Mouse (Mus musculus) G1E (cell line): ENCODE measurements at regions not wholly inside any gene's neighbourhood (a gene's known extent, or its start where the extent isn't known, plus 50 kb on each side); places are given as distances from the start of the nearest gene placed in this dataset.

ENCODE experiments used
- ATAC-seq: 2 replicates; pipeline ENCODE4 v1.8.0; 2016; ENCODE audit warnings: mild to moderate bottlenecking; ENCODE audit not compliant: insufficient number of reproducible peaks, poor library complexity, low FRiP score, severe bottlenecking; ENCODE audit errors: extremely low read depth
- DNase-seq: peaks from one replicate; pipeline ENCODE4 v3.0.0; 2012; ENCODE audit warnings: low spot score
- H3K27me3 ChIP-seq: 2 replicates; pipeline ENCODE4 v1.6.1; 2012; ENCODE audit warnings: mild to moderate bottlenecking, low read length, inconsistent platforms; ENCODE audit not compliant: insufficient read depth
- H3K36me3 ChIP-seq: replicated peaks from 2 replicates; pipeline ENCODE3; 2012; ENCODE audit warnings: mild to moderate bottlenecking, inconsistent platforms
- H3K4me1 ChIP-seq: 2 replicates; pipeline ENCODE4 v1.6.1; 2012; ENCODE audit warnings: low read depth, low read length, inconsistent platforms, mixed read lengths; ENCODE audit not compliant: insufficient read depth
- H3K4me3 ChIP-seq: 2 replicates; pipeline ENCODE4 v1.5.1; 2012; ENCODE audit warnings: low read depth, mild to moderate bottlenecking, inconsistent platforms, low read length, moderate library complexity, mixed read lengths
- H3K9me3 ChIP-seq: replicated peaks from 2 replicates; pipeline ENCODE4 v1.6.1; 2012; ENCODE audit warnings: inconsistent platforms
- CTCF ChIP-seq: IDR thresholded peaks from 2 replicates; pipeline ENCODE4 v1.5.1; 2012; ENCODE audit warnings: low read depth, low read length, inconsistent platforms, mixed read lengths
- GATA1 ChIP-seq: IDR thresholded peaks from 2 replicates; pipeline ENCODE4 v1.6.1; 2012; ENCODE audit warnings: borderline replicate concordance, low read length, inconsistent platforms, mixed read lengths
- GATA2 ChIP-seq: IDR thresholded peaks from 2 replicates; pipeline ENCODE4 v1.6.1; 2012; ENCODE audit warnings: low read depth, low read length, inconsistent platforms, borderline replicate concordance
- POLR2AphosphoS5 ChIP-seq: IDR thresholded peaks from 2 replicates; pipeline ENCODE4 v1.6.1; 2012; ENCODE audit warnings: low read depth, low read length, inconsistent platforms; ENCODE audit not compliant: insufficient replicate concordance
- TAL1 ChIP-seq: conservative IDR thresholded peaks from 2 replicates; pipeline ENCODE4 v1.6.1; 2012; ENCODE audit warnings: low read depth, low read length, inconsistent platforms, mixed read lengths

- Histone ChIP-seq H3K4me3 (no peak overlapping the region), H3K36me3 (no peaks in the 10 kb centered on the region), H3K27me3 (no peaks in the 10 kb centered on the region), H3K9me3 (peaks cover 31% of the 10 kb centered on the region), H3K4me1 (no peaks in the 10 kb centered on the region)
- no peak for ATAC-seq
- no peak for DNase-seq
- TF ChIP-seq TAL1 = no peak
- no peak for TF ChIP-seq GATA1
- TF ChIP-seq CTCF = no peak
- TF ChIP-seq POLR2AphosphoS5 = no peak
- no peak for TF ChIP-seq GATA2
These were observed 303.4 kb upstream of the Id2 start for GRCm38 (mm10) chr12:25400326-25400725.

DNA sequence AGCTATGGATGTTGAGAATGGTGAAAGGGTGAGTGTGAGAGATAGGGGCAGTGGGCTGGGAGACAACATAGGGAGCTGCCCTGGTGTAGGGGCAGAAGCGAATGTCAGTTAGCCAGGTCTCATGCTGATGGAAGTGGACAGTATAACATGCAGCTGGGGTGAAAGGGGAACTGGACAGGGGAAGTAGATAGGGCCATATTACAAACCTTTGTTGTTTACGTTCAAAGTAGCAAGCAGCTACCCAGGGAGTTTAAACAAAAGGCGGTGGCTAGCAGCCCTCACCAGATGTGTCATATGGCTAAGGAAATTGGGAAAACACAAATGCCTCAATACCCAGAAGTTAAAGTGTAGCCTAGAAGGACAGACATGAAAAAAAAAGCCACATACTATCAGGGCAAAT lies 301.8 kb upstream of the Id2 start:
- peaks cover 36% of the 10 kb centered on the region for H3K9me3 ChIP-seq
- no peak overlapping the region for H3K4me3 ChIP-seq
- no peaks in the 10 kb centered on the region for H3K4me1 ChIP-seq
- H3K27me3 ChIP-seq = no peaks in the 10 kb centered on the region
- no peak for DNase-seq
- ATAC-seq = no peak
- H3K36me3 ChIP-seq = no peaks in the 10 kb centered on the region
- no peak for TF ChIP-seq GATA2
- no peak for TF ChIP-seq CTCF
- TF ChIP-seq GATA1 = no peak
- no peak for TF ChIP-seq POLR2AphosphoS5
- TF ChIP-seq TAL1 = no peak

DNA sequence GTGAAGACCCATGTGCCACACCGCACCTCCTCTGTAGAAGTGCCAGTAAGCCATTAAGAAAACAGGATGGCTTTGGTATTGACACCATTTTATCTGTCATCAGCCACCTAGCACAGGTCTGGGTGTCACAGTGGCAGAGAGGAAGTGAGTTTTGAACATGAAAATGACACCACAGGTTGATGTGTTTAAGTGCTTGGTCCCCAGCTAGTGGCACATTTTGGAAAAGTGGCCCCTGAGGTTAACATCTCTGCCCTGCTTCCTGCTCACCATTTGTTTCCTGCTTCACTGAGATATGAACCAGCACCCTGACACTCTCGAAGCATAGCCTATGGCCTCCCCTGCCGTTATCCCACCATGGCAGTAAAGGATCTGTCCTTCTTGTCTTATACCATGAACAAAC lies 297.4 kb upstream of the Id2 start:
- Histone ChIP-seq H3K4me3 (no peak overlapping the region), H3K9me3 (peaks cover 39% of the 10 kb centered on the region), H3K4me1 (no peaks in the 10 kb centered on the region), H3K27me3 (no peaks in the 10 kb centered on the region), H3K36me3 (no peaks in the 10 kb centered on the region)
- DNase-seq (no peak), ATAC-seq (no peak)
- TF ChIP-seq CTCF = no peak
- no peak for TF ChIP-seq TAL1
- no peak for TF ChIP-seq GATA2
- no peak for TF ChIP-seq GATA1
- TF ChIP-seq POLR2AphosphoS5 = no peak

- DNase-seq = no peak
- H3K4me3 ChIP-seq = no peak overlapping the region
- H3K27me3 ChIP-seq = no peaks in the 10 kb centered on the region
- no peaks in the 10 kb centered on the region for H3K4me1 ChIP-seq
- no peak for TF ChIP-seq CTCF
- TF ChIP-seq GATA1 = no peak
- TF ChIP-seq GATA2 = no peak
- TF ChIP-seq POLR2AphosphoS5 = no peak
- TF ChIP-seq TAL1 = no peak
- H3K9me3 ChIP-seq = peaks cover 37% of the 10 kb centered on the region
- H3K36me3 ChIP-seq = no peaks in the 10 kb centered on the region
- no peak for ATAC-seq
These were observed 296.6 kb upstream of the Id2 start for GRCm38 (mm10) chr12:25393501-25393900.

DNA sequence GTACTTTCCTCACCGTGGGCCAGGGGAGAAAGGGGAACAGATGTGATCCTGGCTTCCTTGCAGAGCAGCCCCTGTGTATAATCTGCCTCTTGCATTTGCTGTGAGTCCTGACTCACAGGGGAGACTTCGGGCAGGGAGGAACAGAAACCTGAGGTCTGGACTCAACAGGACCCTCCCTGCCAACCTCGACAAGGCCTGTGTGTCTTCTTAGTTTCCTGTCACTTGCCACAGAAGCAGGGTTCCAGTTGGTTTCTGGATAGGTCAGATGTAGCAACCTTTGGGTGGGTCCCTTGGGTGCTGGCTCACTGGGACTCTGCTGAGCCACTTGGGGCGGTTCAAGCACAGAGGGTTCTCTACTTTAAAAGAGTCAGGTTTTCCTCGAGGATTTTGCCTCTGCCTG lies 292.3 kb upstream of the Id2 start:
- Histone ChIP-seq H3K27me3 (no peaks in the 10 kb centered on the region), H3K4me1 (no peaks in the 10 kb centered on the region), H3K4me3 (no peak overlapping the region), H3K9me3 (peaks cover 46% of the 10 kb centered on the region), H3K36me3 (no peaks in the 10 kb centered on the region)
- no peak for ATAC-seq
- no peak for TF ChIP-seq GATA2
- TF ChIP-seq POLR2AphosphoS5 = no peak
- no peak for TF ChIP-seq TAL1
- no peak for TF ChIP-seq CTCF
- TF ChIP-seq GATA1 = no peak
- DNase-seq = no peak

DNA sequence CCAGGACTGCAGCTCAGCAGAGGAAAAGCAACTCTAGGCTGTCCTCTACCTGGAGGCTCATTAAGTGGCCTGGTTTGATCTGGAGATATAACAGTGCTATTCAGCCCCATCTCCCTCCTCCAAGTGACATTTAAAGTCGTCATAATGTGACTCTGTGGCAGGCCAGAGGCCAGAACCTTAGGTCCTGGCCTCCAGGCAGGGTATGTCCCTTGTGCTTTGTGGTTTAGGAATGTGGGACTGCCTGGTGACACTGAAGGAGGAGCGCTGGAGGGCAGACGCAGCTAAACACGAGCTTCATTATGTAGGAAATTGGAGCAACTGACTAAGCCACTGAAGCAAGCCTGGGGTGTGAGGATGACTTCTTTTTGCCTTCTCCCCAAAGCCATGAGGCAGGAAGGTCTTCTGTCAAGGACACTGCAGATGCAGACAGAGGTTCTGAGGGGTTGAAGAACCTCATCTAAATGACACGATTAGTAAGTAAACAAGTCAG lies 290.9 kb upstream of the Id2 start:
- no peaks in the 10 kb centered on the region for H3K36me3 ChIP-seq
- peaks cover 53% of the 10 kb centered on the region for H3K9me3 ChIP-seq
- DNase-seq (no peak), ATAC-seq (no peak)
- no peaks in the 10 kb centered on the region for H3K4me1 ChIP-seq
- no peak overlapping the region for H3K4me3 ChIP-seq
- TF ChIP-seq CTCF = no peak
- no peak for TF ChIP-seq GATA1
- no peak for TF ChIP-seq TAL1
- no peak for TF ChIP-seq POLR2AphosphoS5
- no peak for TF ChIP-seq GATA2
- no peaks in the 10 kb centered on the region for H3K27me3 ChIP-seq
